Mouse (Mus musculus) MEL (cell line): ENCODE measurements around the gene Pmpcb. TPM values are rescaled to one million over a fixed set of nuclear protein-coding genes. Genes with fewer than 3 reads are reported as not detected.

Experiments used
- DNase-seq: peaks from one replicate; pipeline ENCODE4 v3.0.0; 2011; ENCODE audit warnings: low read depth, low spot score
- H3K27ac ChIP-seq: 2 replicates; pipeline ENCODE4 v1.5.1; 2012; ENCODE audit warnings: low read depth, mild to moderate bottlenecking, control low read depth, low read length, moderate library complexity; ENCODE audit not compliant: control insufficient read depth
- H3K27me3 ChIP-seq, 2 experiments: fragments of 150-350 bp in 1 of 2; sonication (generic) in 1 of 2; 2 replicates each; pipeline ENCODE4 v1.6.1; 2012; ENCODE audit warnings: low read length in 2 of 2, mild to moderate bottlenecking in 2 of 2, improper control_type of control experiment in 1 of 2, moderate library complexity in 1 of 2; ENCODE audit not compliant: insufficient read depth in 2 of 2, control insufficient read depth in 1 of 2
- H3K36me3 ChIP-seq, 2 experiments: 2 replicates each; pipeline ENCODE4 v1.6.1; 2012 to 2014; ENCODE audit warnings: low read length in 2 of 2, improper control_type of control experiment in 1 of 2, inconsistent platforms in 1 of 2, mild to moderate bottlenecking in 1 of 2; ENCODE audit not compliant: insufficient read depth in 2 of 2, control insufficient read depth in 1 of 2
- H3K4me1 ChIP-seq, 2 experiments: fragments of 150-350 bp in 1 of 2; sonication (generic) in 1 of 2; 2 replicates each; pipeline ENCODE4 v1.6.1; 2012; ENCODE audit warnings: low read length in 2 of 2, improper control_type of control experiment in 1 of 2, mild to moderate bottlenecking in 1 of 2; ENCODE audit not compliant: insufficient read depth in 2 of 2, control insufficient read depth in 1 of 2
- H3K4me3 ChIP-seq, 2 experiments: fragments of 150-350 bp in 1 of 2; sonication (generic) in 1 of 2; 2 replicates each; pipeline ENCODE4 v1.5.1; 2012; ENCODE audit warnings: low read depth in 2 of 2, low read length in 2 of 2, mild to moderate bottlenecking in 2 of 2, moderate library complexity in 2 of 2, control low read depth in 1 of 2, improper control_type of control experiment in 1 of 2; ENCODE audit not compliant: control insufficient read depth in 1 of 2, insufficient read depth in 1 of 2
- H3K79me2 ChIP-seq: 2 replicates; pipeline ENCODE4 v1.6.1; 2012; ENCODE audit warnings: mild to moderate bottlenecking, low read length, moderate library complexity; ENCODE audit not compliant: control insufficient read depth, poor library complexity, insufficient read depth
- H3K9ac ChIP-seq: 2 replicates; pipeline ENCODE4 v1.6.1; 2012; ENCODE audit warnings: low read depth, mild to moderate bottlenecking, control low read depth, low read length, moderate library complexity; ENCODE audit not compliant: control insufficient read depth, poor library complexity, severe bottlenecking
- H3K9me3 ChIP-seq: fragments of 150-350 bp; sonication (generic); replicated peaks from 2 replicates; pipeline ENCODE4 v1.6.1; 2012; ENCODE audit warnings: mild to moderate bottlenecking, low read length, improper control_type of control experiment, moderate library complexity; ENCODE audit not compliant: insufficient read depth
- CHD1 ChIP-seq: IDR thresholded peaks from 2 replicates; pipeline ENCODE4 v1.6.1; 2012; ENCODE audit warnings: low read depth, mild to moderate bottlenecking, inconsistent platforms, low read length, improper control_type of control experiment
- CHD2 ChIP-seq: IDR thresholded peaks from 2 replicates; pipeline ENCODE4 v1.6.1; 2011; ENCODE audit warnings: low read length, improper control_type of control experiment
- CTCF ChIP-seq, 3 experiments: IDR thresholded peaks in 2 of 3; conservative IDR thresholded peaks in 1 of 3; 2 replicates each; pipeline ENCODE4 v1.5.1; 2011 to 2012; ENCODE audit warnings: low read length in 3 of 3, low read depth in 2 of 3, mild to moderate bottlenecking in 2 of 3, improper control_type of control experiment in 1 of 3, inconsistent platforms in 1 of 3, mixed read lengths in 1 of 3, moderate library complexity in 1 of 3; ENCODE audit not compliant: control insufficient read depth in 1 of 3, insufficient read depth in 1 of 3, poor library complexity in 1 of 3, severe bottlenecking in 1 of 3
- EP300 ChIP-seq, 2 experiments: IDR thresholded peaks; 2 replicates each; pipeline ENCODE4 v1.6.1; 2011; ENCODE audit warnings: improper control_type of control experiment in 2 of 2, low read length in 2 of 2, low read depth in 1 of 2, mild to moderate bottlenecking in 1 of 2
- JUND ChIP-seq: IDR thresholded peaks from 2 replicates; pipeline ENCODE4 v1.6.1; 2011; ENCODE audit warnings: low read depth, mild to moderate bottlenecking, improper control_type of control experiment, low read length
- KAT2A ChIP-seq: conservative IDR thresholded peaks from 2 replicates; pipeline ENCODE4 v1.6.1; 2012; ENCODE audit warnings: low read depth, low read length, improper control_type of control experiment, inconsistent platforms
- MAFK ChIP-seq: IDR thresholded peaks from 2 replicates; pipeline ENCODE4 v1.6.1; 2011; ENCODE audit warnings: low read depth, mild to moderate bottlenecking, low read length, improper control_type of control experiment, borderline replicate concordance
- MAZ ChIP-seq: IDR thresholded peaks from 2 replicates; pipeline ENCODE4 v1.6.1; 2012; ENCODE audit warnings: low read depth, mild to moderate bottlenecking, inconsistent platforms, low read length, improper control_type of control experiment
- MXI1 ChIP-seq: IDR thresholded peaks from 2 replicates; pipeline ENCODE4 v1.6.1; 2011; ENCODE audit warnings: mild to moderate bottlenecking, low read depth, low read length, improper control_type of control experiment
- MYB ChIP-seq: IDR thresholded peaks from 2 replicates; pipeline ENCODE4 v1.6.1; 2011; ENCODE audit warnings: mild to moderate bottlenecking, low read depth, low read length, improper control_type of control experiment
- MYC ChIP-seq: IDR thresholded peaks from 2 replicates; pipeline ENCODE4 v1.6.1; 2011; ENCODE audit warnings: low read depth, mild to moderate bottlenecking, low read length, improper control_type of control experiment, moderate library complexity
- POLR2A ChIP-seq, 2 experiments: IDR thresholded peaks; 2 replicates each; pipeline ENCODE4 v1.6.1; 2011 to 2012; ENCODE audit warnings: low read length in 2 of 2, mild to moderate bottlenecking in 2 of 2, control low read depth in 1 of 2, improper control_type of control experiment in 1 of 2, low read depth in 1 of 2, moderate library complexity in 1 of 2; ENCODE audit not compliant: control insufficient read depth in 1 of 2, insufficient read depth in 1 of 2, poor library complexity in 1 of 2
- POLR2AphosphoS5 ChIP-seq: IDR thresholded peaks from 2 replicates; pipeline ENCODE4 v1.6.1; 2012; ENCODE audit warnings: low read depth, borderline replicate concordance, mild to moderate bottlenecking, inconsistent platforms, low read length, moderate library complexity, mixed read lengths
- RAD21 ChIP-seq: IDR thresholded peaks from 2 replicates; pipeline ENCODE4 v1.6.1; 2011; ENCODE audit warnings: mild to moderate bottlenecking, low read depth, low read length, improper control_type of control experiment
- SIN3A ChIP-seq: IDR thresholded peaks from 2 replicates; pipeline ENCODE4 v1.6.1; 2012; ENCODE audit warnings: low read length, improper control_type of control experiment, inconsistent platforms
- SMC3 ChIP-seq: IDR thresholded peaks from 2 replicates; pipeline ENCODE4 v1.6.1; 2011; ENCODE audit warnings: low read depth, low read length, improper control_type of control experiment
- TBP ChIP-seq: IDR thresholded peaks from 2 replicates; pipeline ENCODE4 v1.8.0; 2011; ENCODE audit warnings: low read depth, low read length, improper control_type of control experiment
- UBTF ChIP-seq: IDR thresholded peaks from 2 replicates; pipeline ENCODE4 v1.6.1; 2012; ENCODE audit warnings: low read depth, mild to moderate bottlenecking, inconsistent platforms, low read length, improper control_type of control experiment, moderate library complexity, borderline replicate concordance; ENCODE audit not compliant: insufficient read depth
- USF1 ChIP-seq: IDR thresholded peaks from 2 replicates; pipeline ENCODE4 v1.6.1; 2014; ENCODE audit warnings: low read depth, mild to moderate bottlenecking, inconsistent platforms, low read length, improper control_type of control experiment, moderate library complexity
- USF2 ChIP-seq, 2 experiments: IDR thresholded peaks; 2 replicates each; pipeline ENCODE4 v1.6.1; 2011 to 2012; ENCODE audit warnings: improper control_type of control experiment in 2 of 2, low read length in 2 of 2, borderline replicate concordance in 1 of 2, inconsistent platforms in 1 of 2, low read depth in 1 of 2, mild to moderate bottlenecking in 1 of 2; ENCODE audit not compliant: insufficient read depth in 1 of 2
- ZC3H11A ChIP-seq: IDR thresholded peaks from 2 replicates; pipeline ENCODE4 v1.6.1; 2012; ENCODE audit warnings: low read depth, mild to moderate bottlenecking, inconsistent platforms, low read length, improper control_type of control experiment
- ZKSCAN1 ChIP-seq: IDR thresholded peaks from 2 replicates; pipeline ENCODE4 v1.6.1; 2012; ENCODE audit warnings: low read depth, mild to moderate bottlenecking, inconsistent platforms, low read length, improper control_type of control experiment, moderate library complexity
- ZMIZ1 ChIP-seq: IDR thresholded peaks from 2 replicates; pipeline ENCODE4 v1.6.1; 2012; ENCODE audit warnings: low read depth, mild to moderate bottlenecking, inconsistent platforms, low read length, improper control_type of control experiment, moderate library complexity
- ZNF384 ChIP-seq: IDR thresholded peaks from 2 replicates; pipeline ENCODE4 v1.6.1; 2012; ENCODE audit warnings: low read depth, mild to moderate bottlenecking, inconsistent platforms, low read length, improper control_type of control experiment
- polyA plus RNA-seq, 2 experiments: library from polyadenylated mRNA; stranded (reverse) in 1 of 2; unstranded in 1 of 2; fragments of >175 nt in 1 of 2; fragments of >200 nt in 1 of 2; gene quantifications; 2 replicates each; pipeline versions ENCODE4 v1.2.1 to v1.2.4; 2012; ENCODE audit warnings: low replicate concordance in 2 of 2, low read depth in 1 of 2; ENCODE audit not compliant: insufficient read length in 2 of 2, insufficient read depth in 1 of 2, missing spikeins in 1 of 2
- total RNA-seq: library from RNA; depleted of rRNA; stranded (reverse); fragments of 300-350 nt; gene quantifications from 2 replicates; pipeline ENCODE4 v1.2.3, GENCODE M21; 2012

Pmpcb gene
- total and polyA plus RNA-seq, 3 experiments, result 162 to 265 (median 172) TPM

DNA sequence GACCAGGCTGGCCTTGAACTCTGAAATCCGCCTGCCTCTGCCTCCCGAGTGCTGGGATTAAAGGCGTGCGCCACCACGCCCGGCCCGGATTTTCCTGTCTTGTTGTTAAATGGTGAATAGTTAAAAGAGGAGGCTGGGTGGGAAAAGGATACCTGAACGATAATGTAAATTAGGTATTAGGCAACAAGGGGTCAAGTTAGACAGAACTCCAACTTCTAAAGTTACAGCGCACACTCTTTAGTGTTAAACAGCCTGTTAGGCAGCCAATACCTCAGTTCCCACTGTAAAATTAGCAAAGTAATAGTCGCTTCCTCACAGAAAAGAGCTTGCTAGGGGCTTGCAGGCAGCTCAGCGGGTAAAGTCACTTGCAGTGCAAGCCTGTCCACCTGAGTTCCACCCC, 895 bp upstream of the Pmpcb start:
- TF ChIP-seq CHD2 (no peak), TBP (no peak), MXI1 (peak; percentile 22; the same call in 1 of the 2 replicates)
- DNase-seq, result peak; percentile 59
- H3K9ac ChIP-seq, result peak overlapping the region; percentile 54
- peak overlapping the region; percentile 48 to 95 for H3K4me3 ChIP-seq
- H3K79me2 ChIP-seq, result peaks cover 16% of the 10 kb centered on the region
- H3K4me1 ChIP-seq, result peaks cover 0 to 14% of the 10 kb centered on the region in 2 experiments; a peak in 3 of 4 replicates
- H3K9me3 ChIP-seq, result no peaks in the 10 kb centered on the region
- H3K36me3 ChIP-seq, result peaks cover 0 to 9% of the 10 kb centered on the region in 2 experiments; a peak in 2 of 4 replicates
- H3K27ac ChIP-seq, result peak overlapping the region; percentile 33
- no peaks in the 10 kb centered on the region for H3K27me3 ChIP-seq

GRCm38 (mm10) chr5:21737620-21738019, 679 bp downstream of the Pmpcb start:
- Histone ChIP-seq H3K9me3 (no peaks in the 10 kb centered on the region), H3K4me3 (peak overlapping the region; percentile 77 to 96), H3K79me2 (peaks cover 16% of the 10 kb centered on the region), H3K27me3 (no peaks in the 10 kb centered on the region), H3K9ac (peak overlapping the region; percentile 97), H3K4me1 (peaks cover 0 to 14% of the 10 kb centered on the region in 2 experiments; a peak in 3 of 4 replicates), H3K27ac (no peak overlapping the region; the same call in 1 of the 2 replicates), H3K36me3 (peaks cover 0 to 9% of the 10 kb centered on the region in 2 experiments; a peak in 3 of 4 replicates)
- peak; percentile 43 for DNase-seq
- TF ChIP-seq KAT2A, result no peak
- no peak for TF ChIP-seq CTCF (IDR thresholded peaks at IDR 0.05 in 2 of 3, conservative IDR thresholded peaks at IDR 0.05 in 1 of 3; ENCODE audit: control insufficient read depth in 1 of 3, insufficient read depth in 1 of 3, low read depth in 2 of 3, low read length in 3 of 3, poor library complexity in 1 of 3, severe bottlenecking in 1 of 3)
- no peak for TF ChIP-seq MXI1
- no peak for TF ChIP-seq TBP
- no peak for TF ChIP-seq POLR2AphosphoS5
- no peak for TF ChIP-seq MYB
- TF ChIP-seq USF2 (IDR thresholded peaks at IDR 0.05; ENCODE audit: borderline replicate concordance in 1 of 2, insufficient read depth in 1 of 2, low read depth in 1 of 2, low read length in 2 of 2), result no peak
- no peak for TF ChIP-seq USF1
- TF ChIP-seq MAFK, result no peak
- TF ChIP-seq EP300 (IDR thresholded peaks at IDR 0.05; ENCODE audit: low read depth in 1 of 2, low read length in 2 of 2), result no peak
- no peak for TF ChIP-seq MYC
- TF ChIP-seq RAD21, result no peak
- no peak for TF ChIP-seq POLR2A (IDR thresholded peaks at IDR 0.05; ENCODE audit: control insufficient read depth in 1 of 2, insufficient read depth in 1 of 2, low read depth in 1 of 2, low read length in 2 of 2, poor library complexity in 1 of 2)

DNA sequence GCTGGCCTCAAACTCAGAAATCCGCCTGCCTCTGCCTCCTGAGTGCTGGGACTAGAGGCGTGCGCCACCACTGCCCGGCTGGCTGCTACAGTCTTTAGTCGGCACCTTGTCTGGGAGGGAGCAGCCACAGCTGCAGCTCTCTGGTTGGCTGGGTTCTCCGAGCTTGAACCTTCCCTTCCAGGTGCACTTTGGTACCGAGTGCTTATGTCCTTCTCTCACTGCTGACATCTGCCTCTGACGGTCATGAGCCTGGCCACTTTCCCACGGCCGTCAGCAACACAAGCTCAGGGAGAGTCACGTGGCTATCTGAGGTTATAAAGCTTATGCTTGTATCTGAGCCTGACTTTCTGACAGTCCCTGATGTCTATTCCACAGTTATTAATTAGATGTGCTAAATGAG, 2.2 kb downstream of the Pmpcb start:
- peaks cover 0 to 14% of the 10 kb centered on the region in 2 experiments; a peak in 3 of 4 replicates for H3K4me1 ChIP-seq
- H3K27me3 ChIP-seq, result no peaks in the 10 kb centered on the region
- H3K4me3 ChIP-seq, result no peak overlapping the region
- TF ChIP-seq JUND (no peak), MAZ (no peak), USF2 (IDR thresholded peaks at IDR 0.05; ENCODE audit: borderline replicate concordance in 1 of 2, insufficient read depth in 1 of 2, low read depth in 1 of 2, low read length in 2 of 2) (no peak), ZMIZ1 (no peak), ZKSCAN1 (no peak), MYB (no peak), SIN3A (no peak), UBTF (no peak), CHD1 (no peak), SMC3 (no peak), ZC3H11A (no peak), RAD21 (no peak), ZNF384 (no peak)
- no peak for DNase-seq
- no peaks in the 10 kb centered on the region for H3K9me3 ChIP-seq
- no peak overlapping the region for H3K27ac ChIP-seq
- H3K79me2 ChIP-seq, result peaks cover 16% of the 10 kb centered on the region
- peaks cover 9 to 10% of the 10 kb centered on the region in 2 experiments for H3K36me3 ChIP-seq
- H3K9ac ChIP-seq, result no peak overlapping the region
